Mouse (Mus musculus): ENCODE results near the gene Wwp2.

DNA sequence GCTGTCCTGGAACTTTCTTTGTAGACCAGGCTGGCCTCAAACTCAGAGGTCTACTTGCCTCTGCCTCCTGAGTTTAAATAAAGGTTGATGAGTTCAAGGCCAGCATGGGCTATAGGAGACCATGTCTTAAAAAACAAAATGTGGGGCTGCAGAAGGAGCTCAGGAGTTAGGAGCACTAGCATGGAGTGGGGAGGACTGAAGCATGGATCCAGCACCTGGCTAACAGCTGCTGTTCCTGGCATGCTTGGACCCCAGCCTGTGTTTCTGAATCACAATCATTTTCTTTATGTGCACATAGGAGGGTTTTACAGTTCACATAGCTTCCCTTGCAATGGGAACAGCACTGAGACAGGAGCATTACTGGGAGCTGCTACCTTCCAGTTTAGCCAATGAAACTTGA, 11.5 kb downstream of the Wwp2 start:
- no peak for TF ChIP-seq POLR2A (IDR thresholded peaks at IDR 0.05; ENCODE audit: control insufficient read depth, low read depth, low read length)
- no peak for TF ChIP-seq CTCF (IDR thresholded peaks at IDR 0.05; ENCODE audit: control insufficient read depth, insufficient read depth, insufficient replicate concordance, low read depth, low read length)
